Mouse (Mus musculus) neural tube, embryonic 13.5 days (tissue): ENCODE results near the gene Selenow. TPM values are rescaled to one million over a fixed set of nuclear protein-coding genes. Genes with fewer than 3 reads are reported as not detected.
"Not testable (repeated sequence)": the region's sequence is repeated elsewhere in the genome, so short reads cannot be mapped to it uniquely, and the experiment has no call there.

Experiments
- ATAC-seq: fragments of 200-750 bp; cut with Nextera tagmentation; 2 replicates; pipeline ENCODE4 v1.8.0; 2017; ENCODE audit warnings: low read depth, mild to moderate bottlenecking, moderate TSS enrichment, moderate library complexity
- H3K27ac ChIP-seq: fragments of 300-500 bp; sonication (generic); replicated peaks from 2 replicates; pipeline ENCODE4 v1.5.1; 2015; ENCODE audit warnings: moderate library complexity, mild to moderate bottlenecking, inconsistent platforms
- H3K27me3 ChIP-seq: fragments of 300-500 bp; sonication (generic); 2 replicates; pipeline ENCODE4 v1.6.1; 2015; ENCODE audit warnings: mild to moderate bottlenecking, inconsistent platforms
- H3K36me3 ChIP-seq: fragments of 300-500 bp; sonication (generic); 2 replicates; pipeline ENCODE4 v1.6.1; 2015; ENCODE audit warnings: mild to moderate bottlenecking, inconsistent platforms
- H3K4me1 ChIP-seq: fragments of 300-500 bp; sonication (generic); replicated peaks from 2 replicates; pipeline ENCODE4 v1.6.1; 2015; ENCODE audit warnings: inconsistent platforms
- H3K4me2 ChIP-seq: fragments of 300-500 bp; sonication (generic); 2 replicates; pipeline ENCODE4 v1.6.1; 2015; ENCODE audit warnings: inconsistent platforms, mild to moderate bottlenecking, moderate library complexity
- H3K4me3 ChIP-seq: fragments of 300-500 bp; sonication (generic); 2 replicates; pipeline ENCODE4 v1.5.1; 2015; ENCODE audit warnings: mild to moderate bottlenecking, inconsistent platforms
- H3K9ac ChIP-seq: fragments of 300-500 bp; sonication (generic); 2 replicates; pipeline ENCODE4 v1.6.1; 2015; ENCODE audit warnings: moderate library complexity, mild to moderate bottlenecking, inconsistent platforms
- H3K9me3 ChIP-seq: fragments of 300-500 bp; sonication (generic); 2 replicates; pipeline ENCODE4 v1.6.1; 2016; ENCODE audit warnings: inconsistent platforms
- WGBS: fragments of 180-500 bp; shearing (Covaris S2); methylation state at CpG from one replicate; pipeline ENCODE4 v1.1.7; 2015; 5-methylcytosine and 5-hydroxymethylcytosine counted together
- polyA plus RNA-seq: library from polyadenylated mRNA; unstranded; fragments of >200 nt; fragmentation: Nextera tagmentation; extraction: Ambion mirVana; gene quantifications from 2 replicates; pipeline ENCODE4 v1.2.1, GENCODE M21; 2015

Selenow gene
- polyA plus RNA-seq, 1 experiment from 2014 or later, result 1,452 TPM

DNA sequence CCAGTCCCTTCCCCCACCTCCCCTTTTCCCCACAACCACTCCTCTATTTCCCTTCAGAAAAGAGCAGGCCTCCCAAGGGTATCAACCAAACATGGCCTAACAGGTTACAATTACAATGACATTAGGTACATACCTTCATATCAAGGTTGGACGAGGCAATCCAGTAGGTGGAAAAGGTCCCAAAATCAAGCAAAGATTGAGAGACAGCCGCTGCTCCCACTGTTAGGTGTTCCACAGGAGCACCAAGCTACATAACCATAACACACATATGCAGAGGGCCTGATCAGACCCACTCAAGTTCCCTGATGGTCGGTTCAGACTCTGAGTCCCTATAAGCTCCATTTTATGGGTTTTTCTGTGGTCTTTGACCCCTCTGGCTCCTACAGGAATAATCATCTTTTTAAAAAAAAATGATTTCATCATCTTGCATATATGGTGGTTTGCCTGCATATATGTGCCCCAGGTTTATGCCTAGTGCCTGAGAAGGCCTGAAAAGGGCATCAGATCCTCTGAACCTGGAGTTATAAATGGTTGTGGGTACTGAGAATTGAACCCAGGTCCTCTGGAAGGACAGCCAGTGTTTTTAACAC is 6.0 kb downstream of the Selenow start:
- no peak for ATAC-seq
- 89% methylated on average over 3 of the region's 3 CpGs for WGBS
- H3K4me3 ChIP-seq, result no peak overlapping the region
- peaks cover 40% of the 10 kb centered on the region for H3K36me3 ChIP-seq
- H3K27ac ChIP-seq, result no peak overlapping the region
- no peaks in the 10 kb centered on the region for H3K27me3 ChIP-seq
- no peak overlapping the region for H3K9ac ChIP-seq
- no peak overlapping the region for H3K4me2 ChIP-seq
- H3K4me1 ChIP-seq, result peaks cover 18% of the 10 kb centered on the region
- H3K9me3 ChIP-seq, result no peaks in the 10 kb centered on the region

DNA sequence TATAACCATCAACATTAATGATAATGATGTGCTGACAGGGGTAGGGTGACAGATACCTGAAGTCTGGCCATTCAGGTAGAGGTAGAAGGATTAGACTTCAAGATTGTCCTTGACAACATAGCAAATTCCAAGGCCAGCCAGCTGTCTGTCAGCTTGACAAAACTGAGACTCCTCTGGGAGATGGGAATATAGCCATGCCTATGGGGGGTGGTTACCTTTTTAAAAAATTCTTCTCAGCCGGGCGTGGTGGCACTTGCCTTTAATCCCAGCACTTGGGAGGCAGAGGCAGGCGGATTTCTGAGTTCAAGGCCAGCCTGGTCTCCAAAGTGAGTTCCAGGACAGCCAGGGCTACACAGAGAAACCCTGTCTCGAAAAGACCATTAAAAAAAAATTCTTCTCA is 6.5 kb downstream of the Selenow start:
- 93% methylated on average over 4 of the region's 4 CpGs for WGBS
- ATAC-seq, H3K27me3 ChIP-seq, H3K27ac ChIP-seq, H3K4me2 ChIP-seq, H3K4me3 ChIP-seq, H3K9ac ChIP-seq, H3K9me3 ChIP-seq: not testable (repeated sequence)
- H3K36me3 ChIP-seq, result peaks cover 40% of the 10 kb centered on the region
- H3K4me1 ChIP-seq, result peaks cover 13% of the 10 kb centered on the region

DNA sequence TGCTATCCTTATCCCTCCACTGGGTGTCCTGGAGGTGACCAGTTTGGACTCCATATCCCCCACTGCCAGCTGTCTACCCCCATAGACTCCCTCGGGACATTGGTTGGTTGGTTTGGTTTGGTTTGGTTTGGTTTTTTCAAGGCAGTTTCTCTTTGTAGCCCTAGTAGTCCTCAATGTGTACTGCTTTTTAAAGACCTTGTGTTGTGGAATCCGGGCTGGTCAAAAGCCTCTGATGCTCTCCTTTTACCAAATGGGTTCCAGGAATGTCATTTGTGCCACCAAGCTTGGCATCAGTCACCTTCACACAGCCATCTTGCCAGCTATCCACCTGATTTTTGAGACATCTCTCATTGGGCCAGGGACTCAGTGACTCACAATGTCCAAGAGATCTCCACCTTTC is 7.5 kb downstream of the Selenow start:
- ATAC-seq, result no peak
- Histone ChIP-seq H3K4me2 (no peak overlapping the region), H3K9me3 (no peaks in the 10 kb centered on the region), H3K27me3 (no peaks in the 10 kb centered on the region), H3K36me3 (peaks cover 34% of the 10 kb centered on the region), H3K9ac (no peak overlapping the region), H3K4me3 (no peak overlapping the region), H3K27ac (no peak overlapping the region), H3K4me1 (peaks cover 3% of the 10 kb centered on the region)
- 81% methylated on average over 2 of the region's 2 CpGs for WGBS

DNA sequence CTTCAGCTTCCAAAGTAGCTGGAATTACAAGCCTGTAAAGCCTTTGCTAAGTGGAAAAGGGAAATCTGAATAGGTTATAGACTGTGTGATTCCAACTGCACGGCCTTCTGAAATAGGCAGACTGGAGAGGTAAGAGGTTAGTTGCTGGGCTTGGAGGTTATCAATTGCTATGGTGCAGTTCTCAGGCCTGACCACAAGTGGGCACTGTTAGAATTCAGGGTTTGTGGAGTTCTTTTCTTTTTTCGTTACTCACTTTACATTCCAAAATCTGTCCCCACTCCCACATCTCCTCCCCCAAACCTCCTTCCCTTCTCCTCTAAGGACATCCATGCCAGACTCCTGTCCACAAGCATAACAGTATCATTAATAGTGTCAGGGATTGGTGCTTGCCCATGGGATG is 8.0 kb downstream of the Selenow start:
- Histone ChIP-seq H3K27ac (no peak overlapping the region), H3K4me3 (no peak overlapping the region), H3K27me3 (no peaks in the 10 kb centered on the region)

DNA sequence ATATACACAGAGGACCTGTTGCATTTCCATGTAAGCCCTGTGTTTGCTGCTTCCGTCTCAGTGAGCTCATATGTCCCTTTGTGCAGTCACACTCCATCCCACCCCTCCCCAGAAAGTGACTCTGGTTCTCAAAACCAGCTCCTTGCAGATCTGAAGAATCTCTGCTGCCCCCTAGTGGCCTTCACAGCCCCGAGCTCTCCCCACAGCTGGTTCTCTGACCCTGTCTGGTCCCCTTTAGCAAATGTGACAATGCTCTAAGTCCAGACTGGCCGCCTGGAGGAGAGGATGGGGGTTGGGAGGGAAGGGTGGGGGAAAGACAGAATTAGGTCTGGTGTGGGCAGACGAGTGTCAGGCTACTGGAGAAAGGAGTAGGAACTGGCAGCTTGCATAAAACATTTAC is 10.0 kb downstream of the Selenow start:
- no peaks in the 10 kb centered on the region for H3K27me3 ChIP-seq
- H3K4me2 ChIP-seq, result no peak overlapping the region
- no peaks in the 10 kb centered on the region for H3K9me3 ChIP-seq
- H3K4me3 ChIP-seq, result no peak overlapping the region
- no peaks in the 10 kb centered on the region for H3K4me1 ChIP-seq
- no peak overlapping the region for H3K27ac ChIP-seq
- no peak overlapping the region for H3K9ac ChIP-seq
- WGBS, result 3% methylated on average over 4 of the region's 4 CpGs
- peaks cover 12% of the 10 kb centered on the region for H3K36me3 ChIP-seq
- peak; percentile 58; the same call in 1 of the 2 replicates for ATAC-seq

More for the DNA sequence above, 8.0 kb downstream of the Selenow start:
- H3K36me3 ChIP-seq, result peaks cover 29% of the 10 kb centered on the region
- H3K9me3 ChIP-seq, result no peaks in the 10 kb centered on the region
- H3K4me2 ChIP-seq, result no peak overlapping the region
- H3K9ac ChIP-seq, result no peak overlapping the region
- H3K4me1 ChIP-seq, result no peaks in the 10 kb centered on the region
- 53% methylated on average over 2 of the region's 2 CpGs for WGBS
- no peak for ATAC-seq

DNA sequence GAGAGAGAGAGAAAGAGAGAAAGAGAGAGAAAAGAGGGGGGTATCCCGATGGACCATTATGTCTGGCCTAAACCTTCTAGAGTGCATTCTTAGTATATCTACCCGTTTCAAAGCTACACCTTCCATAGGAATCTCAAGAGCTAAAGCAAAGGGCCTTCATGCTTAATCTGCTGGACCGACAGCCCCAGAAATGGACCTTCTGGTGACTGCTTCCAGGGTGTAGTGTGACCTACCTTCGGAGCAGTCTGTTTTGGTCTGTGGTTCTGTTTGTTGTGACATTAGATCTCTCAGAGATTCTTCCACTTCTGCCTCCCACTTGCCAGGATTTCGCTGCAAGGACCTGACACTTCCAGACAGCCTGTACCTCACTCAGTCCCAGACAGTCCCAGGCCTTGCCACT is 11.7 kb downstream of the Selenow start:
- H3K4me2 ChIP-seq, result no peak overlapping the region
- H3K4me3 ChIP-seq, result no peak overlapping the region
- H3K36me3 ChIP-seq, result no peaks in the 10 kb centered on the region
- ATAC-seq, result no peak
- H3K27ac ChIP-seq, result no peak overlapping the region
- H3K27me3 ChIP-seq, result no peaks in the 10 kb centered on the region
- WGBS, result 84% methylated on average over 5 of the region's 5 CpGs
- no peak overlapping the region for H3K9ac ChIP-seq
- H3K4me1 ChIP-seq, result no peaks in the 10 kb centered on the region
- no peaks in the 10 kb centered on the region for H3K9me3 ChIP-seq

DNA sequence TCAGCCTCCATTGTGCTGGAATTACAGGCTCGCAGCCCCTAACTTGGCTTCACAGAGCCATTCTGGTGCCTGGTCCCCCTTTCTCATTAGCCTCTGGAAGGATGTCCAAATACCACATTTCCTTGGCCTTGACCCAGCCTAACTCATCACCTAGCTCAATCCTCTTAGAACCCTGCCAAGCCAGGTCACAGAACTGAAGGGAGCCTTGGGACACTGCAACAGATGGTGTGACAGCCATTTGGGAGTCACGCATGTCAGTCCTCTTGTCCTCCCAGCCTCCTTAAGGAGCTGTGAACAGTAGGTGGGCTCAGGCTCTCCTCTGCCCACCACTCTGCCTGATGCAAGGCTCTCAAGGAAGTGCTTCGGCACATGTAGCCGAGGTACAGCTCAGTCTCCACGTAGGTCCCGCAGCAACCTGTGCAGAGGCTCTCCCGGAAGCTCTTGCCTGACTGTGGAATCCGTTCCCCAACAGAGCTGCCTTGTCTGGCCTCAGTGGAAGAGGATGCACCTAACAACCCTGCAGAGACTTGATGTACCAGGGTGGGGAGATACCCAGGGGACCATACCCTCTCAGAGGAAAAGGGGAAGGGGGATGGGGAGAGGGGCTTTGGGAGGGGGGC is 14.1 kb downstream of the Selenow start:
- H3K27me3 ChIP-seq, result no peaks in the 10 kb centered on the region
- H3K4me2 ChIP-seq, result no peak overlapping the region
- H3K9ac ChIP-seq, result no peak overlapping the region
- ATAC-seq, result no peak
- no peaks in the 10 kb centered on the region for H3K9me3 ChIP-seq
- no peak overlapping the region for H3K4me3 ChIP-seq
- no peak overlapping the region for H3K27ac ChIP-seq
- H3K36me3 ChIP-seq, result no peaks in the 10 kb centered on the region
- H3K4me1 ChIP-seq, result no peaks in the 10 kb centered on the region
- WGBS, result 88% methylated on average over 8 of the region's 8 CpGs

DNA sequence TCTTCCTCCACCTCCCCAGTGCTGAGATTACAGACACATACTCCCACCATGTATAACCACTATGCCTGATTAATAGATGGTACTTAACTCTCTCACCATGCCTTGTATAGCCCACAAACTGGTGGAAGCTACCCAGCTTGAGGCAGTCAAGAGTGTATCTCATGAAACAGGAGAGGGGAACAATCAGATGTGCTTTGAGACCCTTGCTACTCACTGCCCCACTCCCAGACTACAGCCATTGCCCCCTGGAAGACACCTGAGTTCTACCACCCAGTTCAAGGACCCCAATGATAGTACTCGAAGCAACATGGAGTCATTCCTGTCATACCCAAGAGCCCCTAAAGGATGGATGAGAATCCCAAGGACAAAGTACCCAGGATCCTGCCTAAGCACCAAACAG is 15.6 kb downstream of the Selenow start:
- no peak overlapping the region for H3K4me2 ChIP-seq
- ATAC-seq, result no peak
- WGBS, result 92% methylated on average over 1 of the region's 1 CpGs

DNA sequence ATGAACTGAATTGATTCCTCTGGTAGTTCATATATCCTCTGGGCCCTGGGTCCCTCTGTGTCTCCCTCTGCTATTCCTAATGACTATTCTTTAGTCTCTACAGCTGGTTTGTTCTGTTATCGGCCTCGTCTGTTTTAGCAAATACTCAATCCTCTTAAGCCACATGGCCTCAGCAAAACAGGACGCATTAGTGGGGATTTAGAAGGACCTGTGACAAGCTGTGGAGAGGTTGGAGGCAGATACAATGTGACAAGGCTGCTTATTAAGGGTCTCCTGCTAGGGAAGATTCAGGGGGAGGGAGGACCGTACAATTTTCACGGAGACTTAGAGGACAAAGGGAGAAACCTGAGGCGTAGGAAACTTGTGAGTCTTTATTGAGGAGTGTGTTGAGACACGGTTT is 16.3 kb downstream of the Selenow start:
- H3K27me3 ChIP-seq, result no peaks in the 10 kb centered on the region
- H3K4me1 ChIP-seq, result no peaks in the 10 kb centered on the region
- H3K36me3 ChIP-seq, result no peaks in the 10 kb centered on the region
- H3K4me3 ChIP-seq, result no peak overlapping the region
- ATAC-seq, result no peak
- no peak overlapping the region for H3K4me2 ChIP-seq
- WGBS, result 83% methylated on average over 7 of the region's 7 CpGs
- H3K27ac ChIP-seq, result no peak overlapping the region
- no peaks in the 10 kb centered on the region for H3K9me3 ChIP-seq
- no peak overlapping the region for H3K9ac ChIP-seq

More for the DNA sequence above, 15.6 kb downstream of the Selenow start:
- Histone ChIP-seq H3K4me3 (no peak overlapping the region), H3K27me3 (no peaks in the 10 kb centered on the region), H3K9ac (no peak overlapping the region), H3K36me3 (no peaks in the 10 kb centered on the region), H3K9me3 (no peaks in the 10 kb centered on the region), H3K4me1 (no peaks in the 10 kb centered on the region), H3K27ac (no peak overlapping the region)

DNA sequence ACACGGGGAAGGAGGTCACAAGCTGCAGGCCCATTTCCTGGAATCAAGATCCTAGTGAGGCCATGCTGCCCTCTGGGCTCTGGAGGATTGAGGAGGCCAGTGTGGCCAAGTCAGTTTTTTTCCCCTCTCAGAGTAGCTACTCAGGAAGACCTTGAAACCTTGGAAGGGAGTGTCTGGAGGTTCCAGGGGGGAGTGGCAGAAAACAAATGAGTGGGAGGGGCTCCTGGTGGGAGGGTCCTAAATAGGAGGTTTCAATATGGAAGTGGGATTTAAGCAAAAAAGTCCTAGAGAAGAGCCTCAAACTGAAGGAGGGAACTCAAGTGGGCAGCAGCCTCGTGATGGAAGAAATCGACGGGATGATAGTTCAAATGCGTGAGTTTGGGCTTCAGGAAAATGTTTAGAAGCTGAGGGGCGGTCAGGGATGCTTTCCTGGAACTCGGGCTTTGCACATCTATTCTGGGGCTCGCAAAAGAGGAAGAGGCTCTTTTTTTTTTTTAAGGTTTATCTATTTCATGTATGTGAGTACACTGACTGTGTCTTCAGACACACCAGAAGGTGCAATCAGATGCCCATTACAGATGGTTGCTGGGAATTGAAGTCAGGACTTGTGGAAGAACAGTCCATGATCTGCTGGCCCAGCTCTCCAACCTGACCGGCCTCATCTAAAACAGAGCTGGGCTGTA is 20.7 kb downstream of the Selenow start:
- WGBS, result 77% methylated on average over 9 of the region's 9 CpGs
- Histone ChIP-seq H3K27ac (no peak overlapping the region), H3K27me3 (no peaks in the 10 kb centered on the region), H3K4me3 (no peak overlapping the region), H3K4me1 (no peaks in the 10 kb centered on the region), H3K36me3 (no peaks in the 10 kb centered on the region), H3K9me3 (no peaks in the 10 kb centered on the region), H3K9ac (no peak overlapping the region), H3K4me2 (no peak overlapping the region)
- no peak for ATAC-seq

DNA sequence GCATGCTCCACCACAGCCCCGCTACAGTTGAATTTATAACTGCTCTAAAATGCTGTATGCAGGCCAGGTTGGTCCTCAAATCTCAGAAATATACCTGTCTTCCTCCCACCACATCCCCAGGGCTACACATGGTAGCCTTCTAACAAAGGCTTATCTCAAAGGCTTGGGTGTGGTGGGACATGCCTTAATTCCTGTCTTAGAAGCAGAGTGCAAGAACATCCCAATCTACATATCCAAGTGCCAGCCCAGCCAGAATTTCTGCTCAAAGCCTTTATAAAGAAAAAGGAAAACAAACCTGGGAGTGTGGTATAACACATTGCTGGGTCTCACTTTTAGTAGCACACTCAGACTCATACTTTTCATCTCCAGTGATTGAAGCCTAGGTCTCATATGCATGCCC is 28.0 kb downstream of the Selenow start:
- Histone ChIP-seq H3K27ac (no peak overlapping the region), H3K9ac (no peak overlapping the region), H3K36me3 (no peaks in the 10 kb centered on the region), H3K4me1 (no peaks in the 10 kb centered on the region), H3K4me3 (no peak overlapping the region), H3K4me2 (no peak overlapping the region), H3K9me3 (no peaks in the 10 kb centered on the region), H3K27me3 (no peaks in the 10 kb centered on the region)
- ATAC-seq, result no peak
- 67% methylated on average over 1 of the region's 1 CpGs for WGBS

DNA sequence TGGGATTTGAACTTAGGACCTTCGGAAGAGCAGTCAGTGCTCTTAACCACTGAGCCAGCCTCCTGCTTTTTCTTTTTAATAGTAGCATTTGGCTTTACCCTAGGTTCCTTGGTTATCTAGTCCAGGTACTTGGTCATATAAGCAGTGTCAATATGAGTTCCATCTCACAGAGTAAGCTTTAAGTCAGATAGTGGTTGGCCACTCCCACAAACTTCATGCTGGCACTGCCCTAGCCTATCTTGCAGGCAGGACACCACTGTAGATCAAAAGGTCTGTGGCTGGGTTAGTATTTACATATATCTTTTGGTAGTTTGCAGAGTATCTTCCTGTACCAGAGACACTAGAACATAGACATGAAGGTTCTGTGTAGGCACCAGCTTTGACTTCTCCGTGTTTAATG is 38.1 kb downstream of the Selenow start:
- no peaks in the 10 kb centered on the region for H3K4me1 ChIP-seq
- H3K27me3 ChIP-seq, result no peaks in the 10 kb centered on the region
- no peak overlapping the region for H3K4me3 ChIP-seq
- H3K9ac ChIP-seq, result no peak overlapping the region
- no peak overlapping the region for H3K27ac ChIP-seq
- no peak for ATAC-seq
- 82% methylated on average over 2 of the region's 2 CpGs for WGBS
- H3K4me2 ChIP-seq, result no peak overlapping the region
- H3K9me3 ChIP-seq, result no peaks in the 10 kb centered on the region
- no peaks in the 10 kb centered on the region for H3K36me3 ChIP-seq
